Mouse (Mus musculus): Measurements from ENCODE around the gene Btbd35f27. TPM values are rescaled to one million over a fixed set of nuclear protein-coding genes. Genes with fewer than 3 reads are reported as not detected.
"Not testable (repeated sequence)": the region's sequence is repeated elsewhere in the genome, so short reads cannot be mapped to it uniquely, and the experiment has no call there.

The Btbd35f27 gene
- not detected in 2 replicates for polyA plus RNA-seq (2015; fragmentation: Nextera tagmentation; extraction: Ambion mirVana)

DNA sequence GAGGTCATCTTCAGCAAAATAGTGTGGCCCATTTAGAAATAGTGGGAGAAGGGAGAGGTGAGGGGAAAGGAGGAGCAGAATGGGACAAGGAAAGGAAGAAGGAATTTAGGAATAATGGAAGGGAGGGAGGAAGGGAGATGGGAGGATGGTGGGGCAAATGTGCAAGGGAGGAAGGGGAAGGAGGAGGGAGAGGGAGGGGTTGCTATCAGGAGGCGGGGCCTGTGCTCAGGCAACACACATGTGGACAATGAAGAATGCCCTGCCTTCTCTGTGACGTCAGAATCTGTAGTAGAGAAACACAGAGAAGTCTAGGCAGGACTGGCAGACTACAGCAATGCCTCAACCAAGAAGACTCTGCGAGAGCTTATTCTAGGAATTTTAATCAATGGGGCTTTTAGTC, at the start of gene Btbd35f27:
TSS of gene Btbd35f27 (plus strand) at position 301 of the 400 bp plus-strand sequence.
- not testable (repeated sequence) for H3K4me1 ChIP-seq (ENCODE audit: insufficient read depth); H3K27ac ChIP-seq (ENCODE audit: low read depth); H3K27me3 ChIP-seq (ENCODE audit: insufficient read depth, low read length); H3K4me3 ChIP-seq (ENCODE audit: low read depth, low read length); H3K9me3 ChIP-seq (ENCODE audit: low read length); H3K36me3 ChIP-seq (replicated peaks; ENCODE audit: insufficient read depth, low read length); H3K4me2 ChIP-seq (ENCODE audit: low read depth, low read length); H3K9ac ChIP-seq (replicated peaks); ATAC-seq; DNase-seq
- WGBS (ENCODE audit: insufficient replicate concordance): 67% methylated on average over 1 of the region's 3 CpGs

Other genes with a start within 250 kb of the Btbd35f27 start
- not detected in 2 replicates for gene Btbd35f4, start 151.6 kb upstream of the Btbd35f27 start, polyA plus RNA-seq (2015; fragmentation: Nextera tagmentation; extraction: Ambion mirVana)